Mouse (Mus musculus) heart, embryonic 15.5 days (tissue): ENCODE results near the gene Bcap31. TPM values are rescaled to one million over a fixed set of nuclear protein-coding genes. Genes with fewer than 3 reads are reported as not detected.
"Not testable (repeated sequence)": the region's sequence is repeated elsewhere in the genome, so short reads cannot be mapped to it uniquely, and the experiment has no call there.

Experiments used
- ATAC-seq: fragments of 200-750 bp; cut with Nextera tagmentation; replicated peaks from 2 replicates; pipeline ENCODE4 v1.8.0; 2017; ENCODE audit warnings: low read depth, moderate TSS enrichment; ENCODE audit not compliant: insufficient number of reproducible peaks, insufficient read depth, low FRiP score
- H3K27ac ChIP-seq: fragments of 300-500 bp; sonication (generic); 2 replicates; pipeline ENCODE4 v1.5.1; 2015; ENCODE audit warnings: mild to moderate bottlenecking, inconsistent platforms
- H3K27me3 ChIP-seq: fragments of 300-500 bp; sonication (generic); 2 replicates; pipeline ENCODE4 v1.6.1; 2015; ENCODE audit warnings: inconsistent platforms
- H3K36me3 ChIP-seq: fragments of 300-500 bp; sonication (generic); 2 replicates; pipeline ENCODE4 v1.6.1; 2015; ENCODE audit warnings: mild to moderate bottlenecking, inconsistent platforms
- H3K4me1 ChIP-seq: fragments of 300-500 bp; sonication (generic); replicated peaks from 2 replicates; pipeline ENCODE4 v1.6.1; 2015; ENCODE audit warnings: inconsistent platforms
- H3K4me2 ChIP-seq: fragments of 300-500 bp; sonication (generic); 2 replicates; pipeline ENCODE4 v1.6.1; 2015; ENCODE audit warnings: inconsistent platforms, mild to moderate bottlenecking, moderate library complexity
- H3K4me3 ChIP-seq: fragments of 300-500 bp; sonication (generic); 2 replicates; pipeline ENCODE4 v1.5.1; 2015; ENCODE audit warnings: mild to moderate bottlenecking, inconsistent platforms
- H3K9ac ChIP-seq: fragments of 300-500 bp; sonication (generic); 2 replicates; pipeline ENCODE4 v1.6.1; 2015; ENCODE audit warnings: mild to moderate bottlenecking, inconsistent platforms
- H3K9me3 ChIP-seq: fragments of 300-500 bp; sonication (generic); replicated peaks from 2 replicates; pipeline ENCODE4 v1.6.1; 2016; ENCODE audit warnings: inconsistent platforms
- WGBS: fragments of 180-500 bp; shearing (Covaris S2); methylation state at CpG from one replicate; pipeline ENCODE4 v1.1.7; 2015; ENCODE audit warnings: mixed read lengths; 5-methylcytosine and 5-hydroxymethylcytosine counted together
- polyA plus RNA-seq: library from polyadenylated mRNA; unstranded; fragments of >200 nt; fragmentation: Nextera tagmentation; extraction: Ambion mirVana; gene quantifications from 2 replicates; pipeline ENCODE4 v1.2.1, GENCODE M21; 2015

The Bcap31 gene
- 163 and 175 TPM in 2 replicates for polyA plus RNA-seq

DNA sequence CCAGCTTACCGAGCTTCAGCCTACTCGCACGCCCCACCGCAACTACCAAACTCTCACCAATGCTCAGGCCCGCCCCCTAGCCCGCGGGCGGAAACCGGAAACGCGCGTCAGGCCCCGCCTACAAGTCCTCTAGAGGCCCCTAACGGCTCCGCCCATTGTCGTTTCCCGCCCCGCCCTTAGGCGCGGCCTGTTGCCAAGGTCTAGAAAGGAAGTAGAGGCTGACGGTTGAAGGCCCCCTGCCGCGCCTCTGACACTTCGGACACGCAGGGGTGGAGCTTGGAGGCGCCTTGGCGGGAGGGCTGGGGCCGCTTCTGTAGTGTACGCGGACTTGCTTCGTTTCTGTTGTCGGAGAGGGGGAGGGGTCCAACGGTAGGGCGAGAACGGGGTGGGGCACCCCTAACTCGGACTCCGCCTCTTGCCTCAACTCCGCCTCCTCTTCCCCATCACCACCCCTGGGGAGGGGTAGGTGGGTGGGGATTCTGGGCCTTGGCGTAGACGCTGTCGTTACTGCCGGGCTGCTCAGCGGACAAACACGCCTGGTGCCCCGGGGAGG lies at the start of gene Bcap31, which contains the start of gene Abcd1:
Bcap31 (minus strand) TSS at position 67 of the 553 bp plus-strand sequence.
Abcd1 (plus strand) TSS at position 489 of the 553 bp plus-strand sequence.
- no peaks in the 10 kb centered on the region for H3K9me3 ChIP-seq
- H3K4me3 ChIP-seq, result peak within 1 kb of the TSS; percentile 59
- peaks cover 6% of the 10 kb centered on the region; the same call in 1 of the 2 replicates for H3K36me3 ChIP-seq
- WGBS, result 12% methylated on average over 44 of the region's 45 CpGs
- peaks cover 37% of the 10 kb centered on the region for H3K4me1 ChIP-seq
- peak within 1 kb of the TSS; percentile 87 for H3K27ac ChIP-seq
- peak within 1 kb of the TSS; percentile 73 for H3K4me2 ChIP-seq
- ATAC-seq, result peak; percentile 91
- peak within 1 kb of the TSS; percentile 60 for H3K9ac ChIP-seq
- H3K27me3 ChIP-seq, result no peaks in the 10 kb centered on the region

DNA sequence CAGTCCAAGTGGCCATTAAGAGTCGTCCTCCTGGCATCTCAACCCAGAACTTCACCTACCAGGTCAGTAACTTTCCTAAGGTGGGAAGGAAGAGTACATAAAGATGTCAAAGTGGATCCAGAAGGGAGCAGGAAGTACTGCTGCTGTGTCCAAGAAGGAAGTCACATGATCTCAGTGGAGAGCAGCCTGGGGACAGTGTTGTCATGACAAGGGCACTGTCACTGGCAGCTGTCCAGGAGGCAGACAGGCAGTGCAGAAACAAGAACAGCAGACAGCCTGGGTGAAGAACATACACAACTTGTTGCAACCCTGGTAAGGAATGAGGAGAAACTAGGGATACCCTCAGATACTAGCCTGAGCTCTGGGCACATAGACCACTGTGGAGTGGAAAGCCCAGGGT lies 49.3 kb upstream of the Bcap31 start:
- H3K36me3 ChIP-seq, result no peaks in the 10 kb centered on the region
- no peak overlapping the region for H3K4me2 ChIP-seq
- H3K27me3 ChIP-seq, result no peaks in the 10 kb centered on the region
- 58% methylated on average over 1 of the region's 1 CpGs for WGBS
- no peak; the same call in 1 of the 2 replicates for ATAC-seq
- 0 out of 2 replicates have a peak overlapping the region, but pooled peaks have one; percentile 26 for H3K27ac ChIP-seq
- no peak overlapping the region for H3K4me3 ChIP-seq
- H3K9me3 ChIP-seq, result no peaks in the 10 kb centered on the region
- H3K4me1 ChIP-seq, result peaks cover 9% of the 10 kb centered on the region; the same call in 1 of the 2 replicates
- no peak overlapping the region for H3K9ac ChIP-seq

DNA sequence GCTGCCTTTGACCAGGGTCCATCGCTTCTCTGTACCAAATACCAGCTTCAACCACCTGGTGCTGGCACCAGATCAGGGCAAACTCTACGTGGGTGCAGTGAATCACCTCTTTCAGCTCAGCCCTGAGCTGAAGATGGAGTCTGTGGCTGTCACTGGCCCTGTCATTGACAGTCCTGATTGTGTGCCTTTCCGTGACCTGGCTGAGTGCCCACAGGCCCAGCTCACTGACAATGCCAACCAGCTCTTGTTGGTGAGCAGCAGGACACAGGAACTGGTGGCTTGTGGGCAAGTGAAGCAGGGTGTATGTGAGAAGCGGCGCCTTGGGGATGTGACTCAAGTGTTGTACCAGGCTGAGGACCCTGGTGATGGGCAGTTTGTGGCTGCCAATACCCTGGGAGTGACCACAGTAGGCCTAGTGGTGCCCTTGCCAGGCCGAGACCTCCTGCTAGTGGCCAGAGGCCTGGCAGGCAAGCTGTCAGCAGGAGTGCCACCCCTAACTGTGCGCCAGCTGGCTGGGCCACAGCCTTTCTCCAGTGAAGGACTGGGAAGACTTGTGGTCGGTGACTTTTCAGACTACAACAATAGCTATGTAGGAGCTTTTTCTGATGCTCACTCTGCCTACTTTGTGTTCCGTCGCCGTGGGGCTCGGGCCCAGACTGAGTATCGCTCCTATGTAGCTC lies 42.8 kb upstream of the Bcap31 start:
- no peaks in the 10 kb centered on the region for H3K9me3 ChIP-seq
- H3K27ac ChIP-seq, result no peak overlapping the region
- no peak overlapping the region for H3K4me3 ChIP-seq
- ATAC-seq, result no peak
- no peak overlapping the region for H3K4me2 ChIP-seq
- peaks cover 4% of the 10 kb centered on the region; the same call in 1 of the 2 replicates for H3K4me1 ChIP-seq
- WGBS, result 71% methylated on average over 13 of the region's 13 CpGs
- no peak overlapping the region for H3K9ac ChIP-seq
- H3K36me3 ChIP-seq, result no peaks in the 10 kb centered on the region
- no peaks in the 10 kb centered on the region for H3K27me3 ChIP-seq

DNA sequence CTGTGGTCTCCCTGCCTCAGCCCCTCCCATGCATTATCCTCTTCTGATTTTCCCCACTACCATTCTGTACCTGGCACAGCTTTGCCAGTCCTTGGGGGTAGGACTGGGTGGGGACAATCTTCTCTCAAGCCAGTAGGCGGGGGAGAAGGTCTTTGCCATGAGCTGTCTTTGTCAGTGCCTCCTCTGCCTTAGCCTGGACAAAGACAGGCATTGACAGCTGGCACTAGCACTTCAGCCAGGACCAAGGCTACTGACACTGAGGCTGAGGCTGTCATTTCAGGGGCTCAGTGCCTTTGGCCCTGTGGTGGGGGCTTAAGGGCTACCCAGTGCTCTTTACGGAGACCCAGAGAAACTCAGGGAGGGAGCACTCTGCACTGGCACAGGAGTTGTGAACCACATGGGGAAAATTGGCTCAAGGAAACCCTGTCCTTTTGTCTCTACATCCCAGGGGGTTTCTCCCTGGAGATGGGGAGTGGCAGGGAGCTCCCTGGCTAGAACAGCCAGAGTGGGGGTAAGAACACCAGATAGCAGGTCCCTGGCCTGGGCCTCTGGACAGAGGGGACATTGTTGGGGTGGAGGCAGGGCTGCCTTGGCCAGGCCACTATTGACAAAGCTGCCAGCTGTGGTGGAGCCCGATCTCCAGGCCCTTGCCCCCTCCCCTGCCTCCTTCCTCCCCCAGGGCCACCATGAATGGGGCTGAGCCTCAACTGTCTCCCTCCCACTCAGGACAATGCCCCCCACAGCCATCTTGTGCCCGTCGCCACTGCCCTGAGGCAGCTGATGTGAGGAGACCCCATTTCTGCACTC lies 40.6 kb upstream of the Bcap31 start, which contains the start of gene Plxnb3:
Plxnb3 (plus strand) TSS at position 757 of the 807 bp plus-strand sequence.
- no peak for ATAC-seq
- Histone ChIP-seq H3K27me3 (no peaks in the 10 kb centered on the region), H3K9me3 (no peaks in the 10 kb centered on the region), H3K4me3 (no peak within 1 kb of the TSS), H3K4me1 (peaks cover 4% of the 10 kb centered on the region; the same call in 1 of the 2 replicates), H3K27ac (no peak within 1 kb of the TSS), H3K9ac (no peak within 1 kb of the TSS), H3K36me3 (no peaks in the 10 kb centered on the region), H3K4me2 (no peak within 1 kb of the TSS)
- WGBS, result 64% methylated on average over 5 of the region's 5 CpGs

DNA sequence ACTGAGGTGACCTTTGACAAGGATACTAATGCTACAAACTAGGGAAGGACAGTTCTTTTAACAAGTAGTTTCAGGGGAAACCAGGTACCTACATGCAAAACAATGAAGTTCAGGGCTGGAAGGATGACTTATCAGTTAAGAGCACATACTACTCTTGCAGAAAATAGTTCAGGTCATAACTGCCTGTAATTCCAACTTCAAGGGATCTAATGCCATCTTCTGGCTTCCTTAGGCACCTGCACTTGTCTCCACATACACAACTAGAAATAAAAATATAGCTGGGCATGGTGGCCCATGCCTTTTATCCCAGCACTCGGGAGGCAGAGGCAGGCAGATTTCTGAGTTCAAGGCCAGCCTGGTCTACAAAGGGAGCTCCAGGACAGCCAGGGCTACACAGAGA lies 33.0 kb upstream of the Bcap31 start:
- Histone ChIP-seq H3K4me3 (no peak overlapping the region), H3K9ac (no peak overlapping the region), H3K4me2 (no peak overlapping the region), H3K36me3 (no peaks in the 10 kb centered on the region), H3K27me3 (no peaks in the 10 kb centered on the region), H3K4me1 (no peaks in the 10 kb centered on the region), H3K9me3 (no peaks in the 10 kb centered on the region), H3K27ac (no peak overlapping the region)
- ATAC-seq, result no peak
- 86% methylated on average over 1 of the region's 1 CpGs for WGBS

GRCm38 (mm10) chrX:73744774-73745481 lies 29.0 kb upstream of the Bcap31 start:
- Histone ChIP-seq H3K4me2 (no peak overlapping the region), H3K27ac (no peak overlapping the region), H3K4me1 (no peaks in the 10 kb centered on the region), H3K36me3 (no peaks in the 10 kb centered on the region), H3K4me3 (no peak overlapping the region), H3K9ac (no peak overlapping the region), H3K27me3 (no peaks in the 10 kb centered on the region), H3K9me3 (no peaks in the 10 kb centered on the region)
- WGBS, result 47% methylated on average over 1 of the region's 1 CpGs
- ATAC-seq, result no peak

GRCm38 (mm10) chrX:73739841-73740240 lies 23.9 kb upstream of the Bcap31 start:
- H3K9me3 ChIP-seq, H3K4me1 ChIP-seq, H3K36me3 ChIP-seq, ATAC-seq, H3K9ac ChIP-seq, H3K27me3 ChIP-seq, H3K4me2 ChIP-seq, H3K27ac ChIP-seq, H3K4me3 ChIP-seq: not testable (repeated sequence)
- WGBS, result 85% methylated on average over 7 of the region's 7 CpGs

GRCm38 (mm10) chrX:73739151-73739550 lies 23.2 kb upstream of the Bcap31 start:
- 58% methylated on average over 5 of the region's 5 CpGs for WGBS
- Histone ChIP-seq H3K9ac (no peak overlapping the region), H3K4me3 (no peak overlapping the region), H3K9me3 (no peaks in the 10 kb centered on the region), H3K27me3 (no peaks in the 10 kb centered on the region), H3K27ac (no peak overlapping the region), H3K4me1 (no peaks in the 10 kb centered on the region), H3K36me3 (no peaks in the 10 kb centered on the region), H3K4me2 (no peak overlapping the region)
- no peak for ATAC-seq

GRCm38 (mm10) chrX:73738155-73738554 lies 22.2 kb upstream of the Bcap31 start:
- 50% methylated on average over 1 of the region's 1 CpGs for WGBS
- Histone ChIP-seq H3K36me3 (no peaks in the 10 kb centered on the region), H3K9me3 (no peaks in the 10 kb centered on the region), H3K27ac (no peak overlapping the region), H3K4me2 (no peak overlapping the region), H3K4me1 (no peaks in the 10 kb centered on the region), H3K27me3 (no peaks in the 10 kb centered on the region), H3K9ac (no peak overlapping the region), H3K4me3 (no peak overlapping the region)
- ATAC-seq, result no peak

GRCm38 (mm10) chrX:73730908-73731307 lies 14.9 kb upstream of the Bcap31 start:
- H3K4me3 ChIP-seq, result no peak overlapping the region
- no peaks in the 10 kb centered on the region for H3K27me3 ChIP-seq
- no peaks in the 10 kb centered on the region; the same call in 1 of the 2 replicates for H3K36me3 ChIP-seq
- no peak overlapping the region for H3K27ac ChIP-seq
- H3K4me1 ChIP-seq, result no peaks in the 10 kb centered on the region
- H3K9me3 ChIP-seq, result no peaks in the 10 kb centered on the region
- ATAC-seq, result no peak
- 47% methylated on average over 1 of the region's 1 CpGs for WGBS
- H3K4me2 ChIP-seq, result no peak overlapping the region
- no peak overlapping the region for H3K9ac ChIP-seq
